Mouse (Mus musculus): ENCODE data around the gene Ctrc. TPM values are rescaled to one million over a fixed set of nuclear protein-coding genes. Genes with fewer than 3 reads are reported as not detected.
A peak's percentile ranks its signal among the peaks of the same experiment; 100 is the strongest.

Gene Ctrc
- polyA plus RNA-seq, 1 experiment, result not detected

- peaks cover 76% of the 10 kb centered on the region for H3K4me1 ChIP-seq (ENCODE audit: control insufficient read depth, insufficient read depth, low read length)
- H3K27ac ChIP-seq (ENCODE audit: insufficient read depth, low read depth, low read length), result peak overlapping the region; percentile 46; the same call in 1 of the 2 replicates
- H3K4me3 ChIP-seq (ENCODE audit: insufficient read depth, low read depth, low read length), result no peak overlapping the region
- 56% methylated on average over 11 of the region's 11 CpGs for WGBS
- no peak for TF ChIP-seq CTCF (IDR thresholded peaks at IDR 0.05; ENCODE audit: insufficient read depth, low read depth, low read length)
- TF ChIP-seq POLR2A (IDR thresholded peaks at IDR 0.05; ENCODE audit: insufficient read depth, low read depth, low read length), result no peak
These were observed 24.6 kb upstream of the Ctrc start for GRCm38 (mm10) chr4:141870666-141871332.

DNA sequence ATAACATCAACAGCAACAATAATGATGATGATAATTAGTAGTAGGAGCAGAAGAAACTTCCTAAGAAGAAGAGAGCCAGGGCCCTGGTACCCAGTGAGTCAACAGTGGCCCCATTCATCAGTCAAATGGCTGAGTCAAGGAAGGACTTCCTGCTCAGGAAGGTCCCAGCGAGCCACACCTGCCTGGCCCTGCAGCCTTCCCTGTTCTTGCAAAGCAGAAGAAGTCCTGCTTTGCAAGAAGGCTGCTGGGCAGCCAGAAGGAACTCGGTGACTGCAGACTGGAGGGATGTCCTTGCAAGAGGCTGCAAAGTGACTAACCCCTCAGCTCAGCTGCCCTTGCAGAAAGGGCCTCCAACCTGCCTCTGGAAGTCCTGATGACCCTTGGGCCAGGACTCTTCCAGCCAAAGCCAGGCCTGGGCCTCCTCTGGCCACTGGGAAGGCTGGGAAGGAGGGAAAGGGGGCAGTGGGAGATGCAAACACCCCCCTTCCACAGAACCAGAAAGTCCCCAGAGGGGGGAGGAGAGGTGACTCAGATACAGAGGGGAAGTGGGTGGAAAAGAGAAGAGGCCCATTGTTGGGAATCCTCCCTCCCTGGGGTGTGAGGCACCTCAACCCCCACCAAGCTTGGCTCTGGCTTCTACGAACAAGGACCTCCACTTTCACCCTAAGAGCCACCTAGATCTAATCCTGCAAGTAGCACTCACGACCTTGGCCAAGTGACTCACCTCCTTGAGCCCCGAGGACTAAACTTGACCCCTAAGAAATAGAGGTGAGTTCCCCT is 23.5 kb upstream of the Ctrc start:
- H3K27ac ChIP-seq (ENCODE audit: insufficient read depth, low read depth, low read length), result peak overlapping the region; percentile 84
- no peak overlapping the region for H3K4me3 ChIP-seq (ENCODE audit: insufficient read depth, low read depth, low read length)
- no peak for TF ChIP-seq POLR2A (IDR thresholded peaks at IDR 0.05; ENCODE audit: insufficient read depth, low read depth, low read length)
- no peak for TF ChIP-seq CTCF (IDR thresholded peaks at IDR 0.05; ENCODE audit: insufficient read depth, low read depth, low read length)
- 48% methylated on average over 5 of the region's 5 CpGs for WGBS
- H3K4me1 ChIP-seq (ENCODE audit: control insufficient read depth, insufficient read depth, low read length), result peaks cover 69% of the 10 kb centered on the region

GRCm38 (mm10) chr4:141868051-141868450 is 21.9 kb upstream of the Ctrc start:
- WGBS, result 48% methylated on average over 10 of the region's 10 CpGs
- peak overlapping the region; percentile 60 for H3K27ac ChIP-seq (ENCODE audit: insufficient read depth, low read depth, low read length)
- TF ChIP-seq CTCF (IDR thresholded peaks at IDR 0.05; ENCODE audit: insufficient read depth, low read depth, low read length) (no peak), POLR2A (IDR thresholded peaks at IDR 0.05; ENCODE audit: insufficient read depth, low read depth, low read length) (no peak)
- H3K4me1 ChIP-seq (ENCODE audit: control insufficient read depth, insufficient read depth, low read length), result peaks cover 73% of the 10 kb centered on the region
- H3K4me3 ChIP-seq (ENCODE audit: insufficient read depth, low read depth, low read length), result no peak overlapping the region

- Histone ChIP-seq H3K4me3 (ENCODE audit: insufficient read depth, low read depth, low read length) (no peak overlapping the region), H3K27ac (ENCODE audit: insufficient read depth, low read depth, low read length) (peak overlapping the region; percentile 60)
- TF ChIP-seq POLR2A (IDR thresholded peaks at IDR 0.05; ENCODE audit: insufficient read depth, low read depth, low read length) (no peak), CTCF (IDR thresholded peaks at IDR 0.05; ENCODE audit: insufficient read depth, low read depth, low read length) (no peak)
These were observed 21.3 kb upstream of the Ctrc start for GRCm38 (mm10) chr4:141867498-141867897.

DNA sequence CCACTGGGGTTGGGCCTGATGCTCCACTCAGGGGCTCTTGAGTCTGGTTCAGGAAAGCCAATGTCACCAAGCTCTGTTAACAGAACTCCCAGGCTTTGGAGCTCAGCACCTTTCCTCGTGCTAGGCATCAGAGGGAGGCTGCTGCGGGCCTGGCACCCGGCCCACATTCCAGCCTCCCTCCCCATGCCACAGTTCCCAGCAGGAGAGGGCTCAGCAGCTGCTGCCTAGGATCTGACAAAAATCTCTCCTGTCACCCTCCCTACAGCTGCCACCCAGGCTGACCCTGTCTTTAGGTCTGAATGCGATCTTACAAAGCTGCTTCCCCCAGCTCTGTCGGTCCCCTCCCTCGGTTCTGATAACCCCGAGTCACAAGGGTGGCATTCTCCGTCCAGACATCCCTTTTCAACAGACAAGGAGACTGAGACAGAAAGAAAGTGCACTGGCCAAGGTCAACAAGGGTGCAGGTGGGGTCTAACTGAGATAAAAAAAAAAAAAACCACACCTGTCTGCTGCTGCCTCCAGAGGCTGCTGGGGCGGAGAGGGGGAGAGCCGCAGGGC is 20.9 kb upstream of the Ctrc start:
- peak overlapping the region; percentile 60; the same call in 1 of the 2 replicates for H3K27ac ChIP-seq (ENCODE audit: insufficient read depth, low read depth, low read length)
- 22% methylated on average over 10 of the region's 10 CpGs for WGBS
- no peak overlapping the region for H3K4me3 ChIP-seq (ENCODE audit: insufficient read depth, low read depth, low read length)
- TF ChIP-seq CTCF (IDR thresholded peaks at IDR 0.05; ENCODE audit: insufficient read depth, low read depth, low read length), result no peak
- TF ChIP-seq POLR2A (IDR thresholded peaks at IDR 0.05; ENCODE audit: insufficient read depth, low read depth, low read length), result no peak
- peaks cover 68% of the 10 kb centered on the region for H3K4me1 ChIP-seq (ENCODE audit: control insufficient read depth, insufficient read depth, low read length)

More at GRCm38 (mm10) chr4:141867498-141867897, 21.3 kb upstream of the Ctrc start:
- WGBS, result 20% methylated on average over 4 of the region's 4 CpGs
- H3K4me1 ChIP-seq (ENCODE audit: control insufficient read depth, insufficient read depth, low read length), result peaks cover 71% of the 10 kb centered on the region

GRCm38 (mm10) chr4:141865600-141865999 is 19.4 kb upstream of the Ctrc start:
- Histone ChIP-seq H3K27ac (ENCODE audit: insufficient read depth, low read depth, low read length) (no peak overlapping the region), H3K4me3 (ENCODE audit: insufficient read depth, low read depth, low read length) (no peak overlapping the region), H3K4me1 (ENCODE audit: control insufficient read depth, insufficient read depth, low read length) (peaks cover 57% of the 10 kb centered on the region)
- TF ChIP-seq CTCF (IDR thresholded peaks at IDR 0.05; ENCODE audit: insufficient read depth, low read depth, low read length) (no peak), POLR2A (IDR thresholded peaks at IDR 0.05; ENCODE audit: insufficient read depth, low read depth, low read length) (no peak)
- 83% methylated on average over 5 of the region's 5 CpGs for WGBS

DNA sequence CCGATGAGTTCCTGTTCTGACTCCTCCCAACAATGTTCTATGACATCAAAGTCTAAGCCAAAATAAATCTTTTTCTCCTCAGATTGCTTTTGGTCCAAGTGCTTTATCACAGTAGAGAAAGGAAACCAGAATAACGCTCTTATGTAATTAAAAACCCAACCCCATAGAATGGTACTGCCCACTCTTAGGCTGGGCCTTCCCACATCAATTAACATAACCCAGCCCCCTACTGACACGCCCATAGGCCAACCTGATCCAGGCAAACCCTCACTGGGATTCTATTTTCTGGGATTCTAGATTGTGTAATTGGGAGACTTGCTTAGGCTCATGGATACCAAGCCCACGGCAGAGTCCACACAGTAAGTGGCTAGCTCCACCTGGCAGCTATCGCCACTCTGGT is 18.8 kb upstream of the Ctrc start:
- no peak for TF ChIP-seq CTCF (IDR thresholded peaks at IDR 0.05; ENCODE audit: insufficient read depth, low read depth, low read length)
- no peak for TF ChIP-seq POLR2A (IDR thresholded peaks at IDR 0.05; ENCODE audit: insufficient read depth, low read depth, low read length)
- WGBS, result 87% methylated on average over 5 of the region's 5 CpGs
- H3K4me3 ChIP-seq (ENCODE audit: insufficient read depth, low read depth, low read length), result no peak overlapping the region
- no peak overlapping the region for H3K27ac ChIP-seq (ENCODE audit: insufficient read depth, low read depth, low read length)
- H3K4me1 ChIP-seq (ENCODE audit: control insufficient read depth, insufficient read depth, low read length), result peaks cover 51% of the 10 kb centered on the region

DNA sequence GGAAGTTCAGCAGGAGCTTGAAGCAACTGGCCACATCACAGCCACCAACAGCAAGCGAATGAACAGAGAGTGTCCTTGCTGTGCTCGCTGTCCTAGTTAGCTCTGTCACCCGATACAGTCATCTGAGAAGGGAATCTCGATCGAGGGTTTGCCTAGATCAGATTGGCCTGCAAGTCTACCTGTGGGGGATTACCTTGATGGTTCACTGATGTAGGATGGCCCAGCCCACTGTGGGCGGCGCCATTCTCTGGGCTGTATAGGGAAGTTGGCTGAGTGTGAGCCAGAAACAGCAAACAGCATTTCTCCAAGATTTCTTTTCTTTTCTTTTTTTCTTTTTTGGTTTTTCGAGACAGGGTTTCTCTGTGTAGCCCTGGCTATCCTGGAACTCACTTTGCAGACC is 18.3 kb upstream of the Ctrc start:
- 95% methylated on average over 8 of the region's 8 CpGs for WGBS
- TF ChIP-seq CTCF (IDR thresholded peaks at IDR 0.05; ENCODE audit: insufficient read depth, low read depth, low read length) (no peak), POLR2A (IDR thresholded peaks at IDR 0.05; ENCODE audit: insufficient read depth, low read depth, low read length) (no peak)
- peaks cover 46% of the 10 kb centered on the region for H3K4me1 ChIP-seq (ENCODE audit: control insufficient read depth, insufficient read depth, low read length)
- no peak overlapping the region for H3K27ac ChIP-seq (ENCODE audit: insufficient read depth, low read depth, low read length)
- no peak overlapping the region for H3K4me3 ChIP-seq (ENCODE audit: insufficient read depth, low read depth, low read length)

Data from olfactory bulb, adult 2 months (tissue).